Mouse (Mus musculus) hindbrain, embryonic 12.5 days (tissue): ENCODE measurements around the gene Cd81. TPM values are rescaled to one million over a fixed set of nuclear protein-coding genes. Genes with fewer than 3 reads are reported as not detected.

Experiments
- ATAC-seq: fragments of 200-750 bp; cut with Nextera tagmentation; 2 replicates; pipeline ENCODE4 v1.8.0; 2017; ENCODE audit warnings: moderate TSS enrichment; ENCODE audit not compliant: low FRiP score
- H3K27ac ChIP-seq: fragments of 300-500 bp; sonication (generic); 2 replicates; pipeline ENCODE4 v1.5.1; 2016; ENCODE audit warnings: mild to moderate bottlenecking
- H3K27me3 ChIP-seq: fragments of 300-500 bp; sonication (generic); 2 replicates; pipeline ENCODE4 v1.6.1; 2016; ENCODE audit warnings: mild to moderate bottlenecking
- H3K36me3 ChIP-seq: fragments of 300-500 bp; sonication (generic); 2 replicates; pipeline ENCODE4 v1.6.1; 2016; ENCODE audit warnings: mild to moderate bottlenecking
- H3K4me1 ChIP-seq: fragments of 300-500 bp; sonication (generic); 2 replicates; pipeline ENCODE4 v1.6.1; 2016
- H3K4me2 ChIP-seq: fragments of 300-500 bp; sonication (generic); replicated peaks from 2 replicates; pipeline ENCODE4 v1.6.1; 2016; ENCODE audit warnings: mild to moderate bottlenecking
- H3K4me3 ChIP-seq: fragments of 300-500 bp; sonication (generic); 2 replicates; pipeline ENCODE4 v1.5.1; 2016; ENCODE audit warnings: mild to moderate bottlenecking
- H3K9ac ChIP-seq: fragments of 300-500 bp; sonication (generic); 2 replicates; pipeline ENCODE4 v1.6.1; 2016; ENCODE audit warnings: mild to moderate bottlenecking, moderate library complexity
- H3K9me3 ChIP-seq: fragments of 300-500 bp; sonication (generic); replicated peaks from 2 replicates; pipeline ENCODE4 v1.6.1; 2016; ENCODE audit warnings: mild to moderate bottlenecking
- WGBS: fragments of 180-500 bp; shearing (Covaris S2); methylation state at CpG from one replicate; pipeline ENCODE4 v1.1.7; 2016; 5-methylcytosine and 5-hydroxymethylcytosine counted together
- polyA plus RNA-seq: library from polyadenylated mRNA; unstranded; fragments of >200 nt; fragmentation: Nextera tagmentation; extraction: Ambion mirVana; gene quantifications from 2 replicates; pipeline ENCODE4 v1.2.1, GENCODE M21; 2016

Cd81 gene
- polyA plus RNA-seq, 1 experiment from 2014 or later: 251 TPM

- Histone ChIP-seq H3K4me2 (no peak overlapping the region), H3K27me3 (no peaks in the 10 kb centered on the region), H3K4me1 (no peaks in the 10 kb centered on the region), H3K27ac (no peak overlapping the region), H3K36me3 (no peaks in the 10 kb centered on the region), H3K4me3 (no peak overlapping the region), H3K9me3 (no peaks in the 10 kb centered on the region), H3K9ac (no peak overlapping the region)
- no peak for ATAC-seq
- WGBS: 93% methylated on average over 3 of the region's 3 CpGs
These were observed 27.0 kb upstream of the Cd81 start for GRCm38 (mm10) chr7:143025496-143025895.

GRCm38 (mm10) chr7:143027196-143027595, 25.3 kb upstream of the Cd81 start:
- H3K4me1 ChIP-seq: no peaks in the 10 kb centered on the region
- H3K4me2 ChIP-seq: no peak overlapping the region
- no peak overlapping the region for H3K4me3 ChIP-seq
- no peaks in the 10 kb centered on the region for H3K27me3 ChIP-seq
- 93% methylated on average over 4 of the region's 4 CpGs for WGBS
- H3K9me3 ChIP-seq: no peaks in the 10 kb centered on the region
- no peaks in the 10 kb centered on the region for H3K36me3 ChIP-seq
- ATAC-seq: no peak
- no peak overlapping the region for H3K9ac ChIP-seq
- no peak overlapping the region for H3K27ac ChIP-seq

GRCm38 (mm10) chr7:143031816-143032215, 20.7 kb upstream of the Cd81 start:
- ATAC-seq: no peak
- no peak overlapping the region for H3K9ac ChIP-seq
- H3K4me3 ChIP-seq: no peak overlapping the region
- H3K27me3 ChIP-seq: no peaks in the 10 kb centered on the region
- peaks cover 7% of the 10 kb centered on the region for H3K36me3 ChIP-seq
- 96% methylated on average over 1 of the region's 1 CpGs for WGBS
- no peak overlapping the region for H3K4me2 ChIP-seq
- H3K27ac ChIP-seq: no peak overlapping the region
- H3K4me1 ChIP-seq: no peaks in the 10 kb centered on the region
- no peaks in the 10 kb centered on the region for H3K9me3 ChIP-seq

- no peaks in the 10 kb centered on the region for H3K4me1 ChIP-seq
- H3K4me3 ChIP-seq: no peak overlapping the region
- no peak overlapping the region for H3K4me2 ChIP-seq
- no peak overlapping the region for H3K27ac ChIP-seq
- 92% methylated on average over 4 of the region's 4 CpGs for WGBS
- no peaks in the 10 kb centered on the region for H3K27me3 ChIP-seq
- peaks cover 7% of the 10 kb centered on the region for H3K36me3 ChIP-seq
- no peak overlapping the region for H3K9ac ChIP-seq
- ATAC-seq: no peak
- H3K9me3 ChIP-seq: no peaks in the 10 kb centered on the region
These were observed 19.0 kb upstream of the Cd81 start for GRCm38 (mm10) chr7:143033581-143033980.

- WGBS: 90% methylated on average over 2 of the region's 2 CpGs
- H3K36me3 ChIP-seq: peaks cover 7% of the 10 kb centered on the region
- H3K4me2 ChIP-seq: no peak overlapping the region
- no peaks in the 10 kb centered on the region for H3K27me3 ChIP-seq
- H3K27ac ChIP-seq: no peak overlapping the region
- H3K4me3 ChIP-seq: no peak overlapping the region
- H3K9me3 ChIP-seq: no peaks in the 10 kb centered on the region
- ATAC-seq: no peak
- H3K4me1 ChIP-seq: no peaks in the 10 kb centered on the region
- H3K9ac ChIP-seq: no peak overlapping the region
These were observed 18.4 kb upstream of the Cd81 start for GRCm38 (mm10) chr7:143034112-143034511.

GRCm38 (mm10) chr7:143034519-143035450, 17.8 kb upstream of the Cd81 start:
- Histone ChIP-seq H3K9me3 (no peaks in the 10 kb centered on the region), H3K36me3 (peaks cover 7% of the 10 kb centered on the region), H3K4me1 (no peaks in the 10 kb centered on the region), H3K9ac (no peak overlapping the region), H3K4me2 (no peak overlapping the region), H3K27ac (no peak overlapping the region), H3K4me3 (no peak overlapping the region), H3K27me3 (no peaks in the 10 kb centered on the region)
- no peak for ATAC-seq
- WGBS: 91% methylated on average over 8 of the region's 8 CpGs

- no peaks in the 10 kb centered on the region for H3K4me1 ChIP-seq
- peaks cover 7% of the 10 kb centered on the region for H3K36me3 ChIP-seq
- ATAC-seq: no peak
- no peak overlapping the region for H3K4me2 ChIP-seq
- H3K9me3 ChIP-seq: no peaks in the 10 kb centered on the region
- H3K27ac ChIP-seq: no peak overlapping the region
- no peak overlapping the region for H3K9ac ChIP-seq
- 85% methylated on average over 3 of the region's 3 CpGs for WGBS
- H3K4me3 ChIP-seq: no peak overlapping the region
- H3K27me3 ChIP-seq: no peaks in the 10 kb centered on the region
These were observed 15.8 kb upstream of the Cd81 start for GRCm38 (mm10) chr7:143036787-143037186.

- H3K4me2 ChIP-seq: no peak overlapping the region
- peaks cover 4% of the 10 kb centered on the region; the same call in 1 of the 2 replicates for H3K4me1 ChIP-seq
- H3K9ac ChIP-seq: no peak overlapping the region
- no peaks in the 10 kb centered on the region for H3K27me3 ChIP-seq
- no peak overlapping the region for H3K27ac ChIP-seq
- 86% methylated on average over 4 of the region's 4 CpGs for WGBS
- H3K36me3 ChIP-seq: peaks cover 7% of the 10 kb centered on the region
- no peak overlapping the region for H3K4me3 ChIP-seq
- H3K9me3 ChIP-seq: no peaks in the 10 kb centered on the region
- ATAC-seq: no peak
These were observed 15.2 kb upstream of the Cd81 start for GRCm38 (mm10) chr7:143037306-143037705.

- no peak overlapping the region for H3K27ac ChIP-seq
- no peak overlapping the region for H3K4me2 ChIP-seq
- ATAC-seq: no peak
- H3K4me1 ChIP-seq: peaks cover 5% of the 10 kb centered on the region; the same call in 1 of the 2 replicates
- no peaks in the 10 kb centered on the region for H3K9me3 ChIP-seq
- 89% methylated on average over 3 of the region's 3 CpGs for WGBS
- no peak overlapping the region for H3K4me3 ChIP-seq
- H3K9ac ChIP-seq: no peak overlapping the region
- H3K27me3 ChIP-seq: no peaks in the 10 kb centered on the region
- peaks cover 7% of the 10 kb centered on the region for H3K36me3 ChIP-seq
These were observed 14.2 kb upstream of the Cd81 start for GRCm38 (mm10) chr7:143038174-143038931.

- Histone ChIP-seq H3K9ac (no peak overlapping the region), H3K4me3 (no peak overlapping the region), H3K27me3 (no peaks in the 10 kb centered on the region), H3K27ac (no peak overlapping the region), H3K9me3 (no peaks in the 10 kb centered on the region), H3K4me2 (no peak overlapping the region), H3K36me3 (no peaks in the 10 kb centered on the region), H3K4me1 (peaks cover 5% of the 10 kb centered on the region; the same call in 1 of the 2 replicates)
- ATAC-seq: no peak
- WGBS: 96% methylated on average over 3 of the region's 3 CpGs
These were observed 12.0 kb upstream of the Cd81 start for GRCm38 (mm10) chr7:143040561-143040960.

- H3K27ac ChIP-seq: no peak overlapping the region
- no peaks in the 10 kb centered on the region for H3K27me3 ChIP-seq
- WGBS: 82% methylated on average over 3 of the region's 3 CpGs
- H3K9ac ChIP-seq: no peak overlapping the region
- peaks cover 5% of the 10 kb centered on the region; the same call in 1 of the 2 replicates for H3K4me1 ChIP-seq
- no peak overlapping the region for H3K4me3 ChIP-seq
- no peaks in the 10 kb centered on the region for H3K9me3 ChIP-seq
- no peaks in the 10 kb centered on the region for H3K36me3 ChIP-seq
- no peak overlapping the region for H3K4me2 ChIP-seq
- ATAC-seq: no peak
These were observed 11.3 kb upstream of the Cd81 start for GRCm38 (mm10) chr7:143041138-143041822.

GRCm38 (mm10) chr7:143042089-143042488, 10.4 kb upstream of the Cd81 start:
- no peaks in the 10 kb centered on the region for H3K27me3 ChIP-seq
- WGBS: 65% methylated on average over 3 of the region's 3 CpGs
- H3K9ac ChIP-seq: no peak overlapping the region
- no peak overlapping the region for H3K4me2 ChIP-seq
- peaks cover 5% of the 10 kb centered on the region; the same call in 1 of the 2 replicates for H3K4me1 ChIP-seq
- no peak overlapping the region for H3K27ac ChIP-seq
- ATAC-seq: no peak
- H3K36me3 ChIP-seq: no peaks in the 10 kb centered on the region
- H3K4me3 ChIP-seq: no peak overlapping the region
- no peaks in the 10 kb centered on the region for H3K9me3 ChIP-seq
